Mouse (Mus musculus): ENCODE results near the gene Cd47.

Cd47 gene

GRCm38 (mm10) chr16:49858907-49859853 is 58.8 kb downstream of the Cd47 start:
- TF ChIP-seq CTCF (conservative IDR thresholded peaks at IDR 0.05; ENCODE audit: low read length) (no peak), POU5F1 (IDR thresholded peaks at IDR 0.05; ENCODE audit: borderline replicate concordance, low read length) (no peak), NANOG (IDR thresholded peaks at IDR 0.05; ENCODE audit: borderline replicate concordance, low read length) (no peak)

GRCm38 (mm10) chr16:49861986-49862385 is 61.7 kb downstream of the Cd47 start:
- peaks cover 41% of the 10 kb centered on the region for H3K4me1 ChIP-seq (replicated peaks; ENCODE audit: low read depth, low read length)

More at GRCm38 (mm10) chr16:49858907-49859853, 58.8 kb downstream of the Cd47 start:
- Histone ChIP-seq H3K4me3 (replicated peaks; ENCODE audit: low read length) (no peak overlapping the region), H3K27me3 (ENCODE audit: insufficient read depth, low read length) (peaks cover 6% of the 10 kb centered on the region; the same call in 1 of the 2 replicates), H3K36me3 (ENCODE audit: insufficient read depth, low read length) (no peaks in the 10 kb centered on the region), H3K9me3 (ENCODE audit: low read length) (no peaks in the 10 kb centered on the region), H3K4me1 (replicated peaks; ENCODE audit: low read depth, low read length) (peaks cover 55% of the 10 kb centered on the region)

GRCm38 (mm10) chr16:49866617-49867016 is 66.3 kb downstream of the Cd47 start:
- no peaks in the 10 kb centered on the region for H3K27me3 ChIP-seq (ENCODE audit: insufficient read depth, low read length)
- TF ChIP-seq POU5F1 (IDR thresholded peaks at IDR 0.05; ENCODE audit: borderline replicate concordance, low read length) (no peak), NANOG (IDR thresholded peaks at IDR 0.05; ENCODE audit: borderline replicate concordance, low read length) (no peak), CTCF (conservative IDR thresholded peaks at IDR 0.05; ENCODE audit: low read length) (no peak)
- no peaks in the 10 kb centered on the region for H3K9me3 ChIP-seq (ENCODE audit: low read length)
- H3K36me3 ChIP-seq (ENCODE audit: insufficient read depth, low read length) = no peaks in the 10 kb centered on the region
- H3K4me3 ChIP-seq (replicated peaks; ENCODE audit: low read length) = no peak overlapping the region
- H3K4me1 ChIP-seq (replicated peaks; ENCODE audit: low read depth, low read length) = peaks cover 14% of the 10 kb centered on the region

More at GRCm38 (mm10) chr16:49861986-49862385, 61.7 kb downstream of the Cd47 start:
- Histone ChIP-seq H3K36me3 (ENCODE audit: insufficient read depth, low read length) (no peaks in the 10 kb centered on the region), H3K4me3 (replicated peaks; ENCODE audit: low read length) (no peak overlapping the region), H3K27me3 (ENCODE audit: insufficient read depth, low read length) (no peaks in the 10 kb centered on the region), H3K9me3 (ENCODE audit: low read length) (no peaks in the 10 kb centered on the region)
- TF ChIP-seq POU5F1 (IDR thresholded peaks at IDR 0.05; ENCODE audit: borderline replicate concordance, low read length) (no peak), CTCF (conservative IDR thresholded peaks at IDR 0.05; ENCODE audit: low read length) (no peak), NANOG (IDR thresholded peaks at IDR 0.05; ENCODE audit: borderline replicate concordance, low read length) (no peak)

- Histone ChIP-seq H3K36me3 (ENCODE audit: insufficient read depth, low read length) (no peaks in the 10 kb centered on the region), H3K4me1 (replicated peaks; ENCODE audit: low read depth, low read length) (0 out of 2 replicates have a peak, but pooled peaks cover 3% of the 10 kb centered on the region), H3K27me3 (ENCODE audit: insufficient read depth, low read length) (no peaks in the 10 kb centered on the region), H3K4me3 (replicated peaks; ENCODE audit: low read length) (no peak overlapping the region), H3K9me3 (ENCODE audit: low read length) (no peaks in the 10 kb centered on the region)
- TF ChIP-seq NANOG (IDR thresholded peaks at IDR 0.05; ENCODE audit: borderline replicate concordance, low read length) = no peak
- TF ChIP-seq CTCF (conservative IDR thresholded peaks at IDR 0.05; ENCODE audit: low read length) = no peak
- TF ChIP-seq POU5F1 (IDR thresholded peaks at IDR 0.05; ENCODE audit: borderline replicate concordance, low read length) = no peak
These were observed 67.9 kb downstream of the Cd47 start for GRCm38 (mm10) chr16:49868278-49868677.

- TF ChIP-seq NANOG (IDR thresholded peaks at IDR 0.05; ENCODE audit: borderline replicate concordance, low read length) = no peak
- no peak for TF ChIP-seq CTCF (conservative IDR thresholded peaks at IDR 0.05; ENCODE audit: low read length)
- TF ChIP-seq POU5F1 (IDR thresholded peaks at IDR 0.05; ENCODE audit: borderline replicate concordance, low read length) = no peak
These were observed 73.6 kb downstream of the Cd47 start for GRCm38 (mm10) chr16:49873918-49874317.

GRCm38 (mm10) chr16:49874546-49874945 is 74.2 kb downstream of the Cd47 start:
- H3K4me1 ChIP-seq (replicated peaks; ENCODE audit: low read depth, low read length) = no peaks in the 10 kb centered on the region
- H3K9me3 ChIP-seq (ENCODE audit: low read length) = no peaks in the 10 kb centered on the region
- no peak overlapping the region for H3K4me3 ChIP-seq (replicated peaks; ENCODE audit: low read length)
- no peaks in the 10 kb centered on the region for H3K36me3 ChIP-seq (ENCODE audit: insufficient read depth, low read length)
- no peaks in the 10 kb centered on the region for H3K27me3 ChIP-seq (ENCODE audit: insufficient read depth, low read length)
- TF ChIP-seq CTCF (conservative IDR thresholded peaks at IDR 0.05; ENCODE audit: low read length) (no peak), NANOG (IDR thresholded peaks at IDR 0.05; ENCODE audit: borderline replicate concordance, low read length) (no peak), POU5F1 (IDR thresholded peaks at IDR 0.05; ENCODE audit: borderline replicate concordance, low read length) (no peak)

More at GRCm38 (mm10) chr16:49873918-49874317, 73.6 kb downstream of the Cd47 start:
- H3K4me3 ChIP-seq (replicated peaks; ENCODE audit: low read length) = no peak overlapping the region
- H3K27me3 ChIP-seq (ENCODE audit: insufficient read depth, low read length) = no peaks in the 10 kb centered on the region
- no peaks in the 10 kb centered on the region for H3K36me3 ChIP-seq (ENCODE audit: insufficient read depth, low read length)
- no peaks in the 10 kb centered on the region for H3K4me1 ChIP-seq (replicated peaks; ENCODE audit: low read depth, low read length)
- H3K9me3 ChIP-seq (ENCODE audit: low read length) = no peaks in the 10 kb centered on the region

- no peak for TF ChIP-seq POU5F1 (IDR thresholded peaks at IDR 0.05; ENCODE audit: borderline replicate concordance, low read length)
- TF ChIP-seq CTCF (conservative IDR thresholded peaks at IDR 0.05; ENCODE audit: low read length) = no peak
- no peak for TF ChIP-seq NANOG (IDR thresholded peaks at IDR 0.05; ENCODE audit: borderline replicate concordance, low read length)
- no peak overlapping the region for H3K4me3 ChIP-seq (replicated peaks; ENCODE audit: low read length)
- H3K27me3 ChIP-seq (ENCODE audit: insufficient read depth, low read length) = no peaks in the 10 kb centered on the region
- H3K36me3 ChIP-seq (ENCODE audit: insufficient read depth, low read length) = no peaks in the 10 kb centered on the region
- H3K9me3 ChIP-seq (ENCODE audit: low read length) = no peaks in the 10 kb centered on the region
- no peaks in the 10 kb centered on the region for H3K4me1 ChIP-seq (replicated peaks; ENCODE audit: low read depth, low read length)
These were observed 76.1 kb downstream of the Cd47 start for GRCm38 (mm10) chr16:49876291-49877030.

GRCm38 (mm10) chr16:49877243-49877642 is 76.9 kb downstream of the Cd47 start:
- H3K9me3 ChIP-seq (ENCODE audit: low read length) = no peaks in the 10 kb centered on the region
- H3K27me3 ChIP-seq (ENCODE audit: insufficient read depth, low read length) = no peaks in the 10 kb centered on the region
- no peaks in the 10 kb centered on the region for H3K36me3 ChIP-seq (ENCODE audit: insufficient read depth, low read length)
- H3K4me1 ChIP-seq (replicated peaks; ENCODE audit: low read depth, low read length) = no peaks in the 10 kb centered on the region
- TF ChIP-seq POU5F1 (IDR thresholded peaks at IDR 0.05; ENCODE audit: borderline replicate concordance, low read length) (no peak), CTCF (conservative IDR thresholded peaks at IDR 0.05; ENCODE audit: low read length) (no peak), NANOG (IDR thresholded peaks at IDR 0.05; ENCODE audit: borderline replicate concordance, low read length) (no peak)
- no peak overlapping the region for H3K4me3 ChIP-seq (replicated peaks; ENCODE audit: low read length)

Data from E14TG2a.4 (cell line).